Mouse (Mus musculus) lung, postnatal 0 days (tissue): ENCODE measurements around the gene Osbpl11.
"Not testable (repeated sequence)": the region's sequence is repeated elsewhere in the genome, so short reads cannot be mapped to it uniquely, and the experiment has no call there.

Source experiments
- CTCF ChIP-seq: IDR thresholded peaks from 2 replicates; pipeline ENCODE4 v1.5.1; 2016; ENCODE audit warnings: antibody characterized with exemption, mild to moderate bottlenecking
- EP300 ChIP-seq: IDR thresholded peaks from 2 replicates; pipeline ENCODE4 v1.6.1; 2016; ENCODE audit warnings: antibody characterized with exemption, mild to moderate bottlenecking, control low read depth

DNA sequence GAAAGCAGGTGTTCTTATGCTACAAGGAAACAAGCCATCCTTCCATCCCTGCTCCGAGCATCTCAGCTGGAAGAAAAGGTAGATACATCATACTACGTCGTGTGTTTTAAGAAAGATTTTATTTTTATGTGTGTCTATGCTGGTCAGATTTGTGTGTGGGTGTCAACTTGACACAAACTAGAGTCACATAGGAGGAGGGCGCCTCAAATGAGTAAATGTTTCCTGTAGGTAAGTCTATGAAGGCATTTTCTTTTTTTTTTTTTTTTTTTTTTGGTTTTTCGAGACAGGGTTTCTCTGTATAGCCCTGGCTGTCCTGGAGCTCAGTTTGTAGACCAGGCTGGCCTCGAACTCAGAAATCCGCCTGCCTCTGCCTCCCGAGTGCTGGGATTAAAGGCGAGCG is 5.6 kb upstream of the Osbpl11 start:
- TF ChIP-seq EP300, CTCF: not testable (repeated sequence)
